Comparison of ENCODE assay signal across 18 mouse cellular contexts in genomic region chr1:152106136-152106535, GRCm38 (mm10). TPM values are rescaled to one million over a fixed set of nuclear protein-coding genes. Genes with fewer than 3 reads are reported as not detected.
DNase-seq lines count a peak whose midpoint lies in the region; ATAC-seq lines count a peak whose summit lies in the region.
"Had no signal": no experiment of that assay in that cellular context is flagged by ENCODE, and none has a peak within 500 bp of the region (broad histone marks: within the 10 kb centered on the region; RNA-seq: fewer than 3 reads in every experiment).

No protein-coding gene starts in this region.

- no peak for ATAC-seq in cerebellum, adult (ENCODE audit: insufficient number of reproducible peaks, low FRiP score, low TSS enrichment)
- ATAC-seq: CD4-positive, CD25-positive, alpha-beta regulatory T cell, adult 4 months; forebrain, embryonic 15.5 days; intestine, embryonic 16.5 days had no signal

- DNase-seq in adrenal gland, adult 2 months = peak; percentile 23
- DNase-seq in adrenal gland, adult 18-20 months (ENCODE audit: low spot score in 2 of 2) = no peak
- DNase-seq in 416B (ENCODE audit: low read depth) = peak; percentile 69
- peak; percentile 20 for DNase-seq in brain, adult 2 months (ENCODE audit: low read depth, low spot score)
- no peak for DNase-seq in c-Kit-positive CD71-positive TER-119-positive erythroid progenitor cells, embryonic 14.5 days (ENCODE audit: low spot score)
- DNase-seq in left cerebral cortex, adult 11 months (ENCODE audit: low spot score) = no peak
- DNase-seq: adrenal gland, postnatal 10 days; cerebellum, adult 8-10 months; cerebellum, postnatal 14 days; embryo, embryonic 11 days; gastrocnemius, postnatal 36 days; heart, postnatal 36 days; kidney, adult 2 months had no signal

RNA-seq across cellular contexts. Expression of gene 1700025G04Rik, which starts 16.2 kb away (rescaled TPM):
- 10 to 100 TPM; 53.7 to 66.1 TPM for total RNA-seq in adrenal gland, adult 2 months (2021)
- polyA plus RNA-seq in adrenal gland, adult 2 months (2012; rRNA removed) = 2.6 and 3.0 TPM in 2 replicates
- total RNA-seq in adrenal gland, adult 18-20 months (2021) = 100 to 1,000 TPM in 1 of 2 experiments, 10 to 100 TPM in 1; 64.0 to 114 TPM
- polyA plus RNA-seq: G1E had no signal

Comparison
In these comparisons a context has a peak if more than half of its experiments do, and no peak if none do; other contexts are left out.
1. DNase-seq: peak in adrenal gland, adult 2 months (single experiment), 416B (single experiment) and brain, adult 2 months (single experiment); none in adrenal gland, adult 18-20 months (0 of 2), c-Kit-positive CD71-positive TER-119-positive erythroid progenitor cells, embryonic 14.5 days (single experiment) and left cerebral cortex, adult 11 months (single experiment).